Mouse (Mus musculus) ES-E14 (cell line): ENCODE measurements around the gene Erc2.

Source experiments
- CHD2 ChIP-seq: IDR thresholded peaks from 2 replicates; pipeline ENCODE4 v1.6.1; 2014; ENCODE audit warnings: mild to moderate bottlenecking, low read depth, low read length, inconsistent platforms
- MAFK ChIP-seq: IDR thresholded peaks from 2 replicates; pipeline ENCODE4 v1.6.1; 2014; ENCODE audit warnings: mild to moderate bottlenecking, low read depth, low read length, inconsistent platforms; ENCODE audit not compliant: insufficient read depth
- ZNF384 ChIP-seq: IDR thresholded peaks from 2 replicates; pipeline ENCODE4 v1.6.1; 2012; ENCODE audit warnings: low read depth, low read length, inconsistent platforms

- TF ChIP-seq ZNF384 (no peak), MAFK (no peak), CHD2 (no peak)
These were observed 740.1 kb downstream of the Erc2 start for GRCm38 (mm10) chr14:28362336-28362735.
